Mouse (Mus musculus) naive thymus-derived CD4-positive, alpha-beta T cell, adult 5 months (primary cell): Measurements from ENCODE around the gene Faxc. TPM values are rescaled to one million over a fixed set of nuclear protein-coding genes. Genes with fewer than 3 reads are reported as not detected.

ENCODE experiments used
- polyA plus RNA-seq: library from polyadenylated mRNA; unstranded; fragments of 100-300 nt; shearing (Covaris generic); gene quantifications from one replicate; pipeline ENCODE4 v1.2.1, GENCODE M21; 2017

Faxc gene
- not detected for polyA plus RNA-seq

DNA sequence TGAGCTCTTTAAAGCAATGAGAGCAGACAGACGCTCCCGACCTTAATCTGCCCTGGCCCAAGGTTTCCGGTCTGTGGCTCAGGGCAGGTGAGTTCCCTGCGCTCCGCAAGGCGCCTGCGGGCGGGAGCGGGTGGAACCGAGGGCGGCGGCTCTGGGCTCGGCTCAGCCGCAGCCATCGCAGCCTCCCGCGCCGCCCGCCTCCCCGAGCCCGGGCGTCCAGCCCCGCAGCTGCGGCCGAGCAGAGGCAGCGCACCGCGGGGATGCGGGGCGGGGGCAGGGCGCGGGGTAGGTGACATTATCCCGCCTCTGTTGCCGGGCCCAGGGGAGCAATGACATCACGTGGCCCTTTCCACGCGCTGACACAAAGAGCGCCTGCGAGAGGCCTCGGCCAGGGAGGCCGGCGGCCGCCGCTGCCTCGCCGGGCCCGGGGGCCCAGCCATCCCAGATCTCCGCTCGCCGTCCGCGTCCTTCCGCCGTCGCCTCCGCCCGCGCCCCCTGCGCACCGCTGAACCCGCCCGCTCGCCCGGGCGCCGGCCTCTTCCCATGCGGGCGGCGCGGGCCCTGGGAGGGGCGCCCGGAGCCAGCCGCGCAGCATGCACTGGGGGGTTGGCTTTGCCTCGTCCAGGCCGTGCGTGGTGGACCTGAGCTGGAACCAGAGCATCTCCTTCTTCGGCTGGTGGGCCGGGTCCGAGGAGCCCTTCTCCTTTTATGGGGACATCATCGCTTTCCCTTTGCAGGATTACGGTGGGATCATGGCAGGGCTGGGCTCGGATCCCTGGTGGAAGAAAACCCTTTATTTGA lies at the start of gene Faxc:
Faxc (plus strand) TSS at position 359 of the 801 bp plus-strand sequence.

Other genes with a start within 250 kb of the Faxc start
- 0.16 TPM for gene Prdm13, start 245.4 kb upstream of the Faxc start, polyA plus RNA-seq
- 17.9 TPM for gene Ccnc, start 203.6 kb upstream of the Faxc start, polyA plus RNA-seq
- gene Usp45, start 164.2 kb upstream of the Faxc start, polyA plus RNA-seq, result 26.5 TPM
- gene Tstd3, start 164.1 kb upstream of the Faxc start, polyA plus RNA-seq, result 3.7 TPM
- gene Pnisr, start 83.7 kb upstream of the Faxc start, polyA plus RNA-seq, result 156 TPM
- 3.3 TPM for gene Coq3, start 51.7 kb upstream of the Faxc start, polyA plus RNA-seq